Mouse (Mus musculus): Measurements from ENCODE around the gene Smc1b.

GRCm38 (mm10) chr15:85178172-85178571 is 46.4 kb upstream of the Smc1b start:
- TF ChIP-seq CTCF (IDR thresholded peaks at IDR 0.05; ENCODE audit: borderline replicate concordance, insufficient read depth, low read depth, low read length) (no peak), POLR2A (IDR thresholded peaks at IDR 0.05; ENCODE audit: borderline replicate concordance, insufficient read depth, low read length) (no peak)
